Mouse (Mus musculus): ENCODE measurements at regions not wholly inside any gene's neighbourhood (a gene's known extent, or its start where the extent isn't known, plus 50 kb on each side); places are given as distances from the start of the nearest gene placed in this dataset.
A peak's percentile ranks its signal among the peaks of the same experiment; 100 is the strongest.
"Not testable (repeated sequence)": the region's sequence is repeated elsewhere in the genome, so short reads cannot be mapped to it uniquely, and the experiment has no call there.

- peak; percentile 47 to 59; a peak in 3 of 4 replicates for ATAC-seq (replicated peaks in 1 of 2; ENCODE audit: insufficient read depth in 1 of 2, low FRiP score in 2 of 2, low TSS enrichment in 1 of 2, low read depth in 1 of 2, poor library complexity in 2 of 2, severe bottlenecking in 2 of 2)
Observed at GRCm38 (mm10) chr14:15061966-15062860, 259.0 kb downstream of the Nek10 start.

- peak; percentile 92 to 93 for ATAC-seq (replicated peaks in 1 of 2; ENCODE audit: insufficient read depth in 1 of 2, low FRiP score in 2 of 2, low TSS enrichment in 1 of 2, low read depth in 1 of 2, poor library complexity in 2 of 2, severe bottlenecking in 2 of 2)
Observed at GRCm38 (mm10) chr14:15062861-15063418, 259.7 kb downstream of the Nek10 start.

DNA sequence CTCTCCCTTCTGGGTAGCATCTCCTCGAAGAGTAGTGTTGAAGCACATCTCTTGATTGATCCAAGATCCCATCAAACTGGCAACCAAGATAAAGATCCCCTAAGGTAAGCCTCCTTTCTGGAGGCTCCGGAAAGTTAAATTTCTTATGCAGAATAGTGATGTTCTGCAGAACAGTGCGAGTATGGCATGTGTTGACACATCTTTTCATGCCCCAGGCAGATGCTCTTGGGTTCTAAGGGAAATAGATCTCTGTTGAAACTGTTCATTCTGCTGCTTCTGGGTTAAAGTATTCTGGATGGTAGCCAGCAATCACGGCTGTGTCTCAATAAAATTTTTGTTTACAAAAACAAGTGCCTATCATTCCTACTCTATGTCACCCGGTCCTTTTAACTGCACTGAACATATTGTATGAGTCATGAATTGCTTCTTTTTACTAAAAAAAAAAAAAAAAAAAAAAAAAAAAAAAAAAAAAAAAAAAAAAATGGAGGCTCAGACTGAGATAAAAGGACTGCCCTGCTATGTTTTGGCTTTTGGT is 261.8 kb downstream of the Nek10 start:
- no peak for ATAC-seq (replicated peaks in 1 of 2; ENCODE audit: insufficient read depth in 1 of 2, low FRiP score in 2 of 2, low TSS enrichment in 1 of 2, low read depth in 1 of 2, poor library complexity in 2 of 2, severe bottlenecking in 2 of 2)

DNA sequence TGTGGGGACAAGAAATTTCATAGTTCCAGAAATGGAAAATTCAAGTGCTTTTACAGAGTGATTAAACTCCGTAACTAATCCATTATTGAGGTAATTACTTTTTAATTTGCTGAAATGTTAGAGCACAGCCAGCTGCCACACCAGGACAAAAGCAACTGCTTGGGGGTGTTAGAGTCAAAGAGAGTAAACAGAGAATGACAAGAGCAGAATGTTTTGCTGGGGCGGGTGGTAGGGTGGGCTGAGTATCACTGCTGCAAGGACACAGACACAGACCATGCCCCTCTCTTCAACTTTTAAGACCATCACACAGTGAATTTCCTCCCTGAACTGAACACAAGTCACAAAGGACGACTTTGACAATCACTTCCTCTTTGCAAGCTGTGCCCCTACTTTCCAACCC is 272.7 kb downstream of the Nek10 start:
- ATAC-seq (replicated peaks in 1 of 2; ENCODE audit: insufficient read depth in 1 of 2, low FRiP score in 2 of 2, low TSS enrichment in 1 of 2, low read depth in 1 of 2, poor library complexity in 2 of 2, severe bottlenecking in 2 of 2) = peak; percentile 39 to 85; a peak in 3 of 4 replicates

- no peak for ATAC-seq (replicated peaks in 1 of 2; ENCODE audit: insufficient read depth in 1 of 2, low FRiP score in 2 of 2, low TSS enrichment in 1 of 2, low read depth in 1 of 2, poor library complexity in 2 of 2, severe bottlenecking in 2 of 2)
Observed at GRCm38 (mm10) chr14:15082889-15083288, 279.7 kb downstream of the Nek10 start.

DNA sequence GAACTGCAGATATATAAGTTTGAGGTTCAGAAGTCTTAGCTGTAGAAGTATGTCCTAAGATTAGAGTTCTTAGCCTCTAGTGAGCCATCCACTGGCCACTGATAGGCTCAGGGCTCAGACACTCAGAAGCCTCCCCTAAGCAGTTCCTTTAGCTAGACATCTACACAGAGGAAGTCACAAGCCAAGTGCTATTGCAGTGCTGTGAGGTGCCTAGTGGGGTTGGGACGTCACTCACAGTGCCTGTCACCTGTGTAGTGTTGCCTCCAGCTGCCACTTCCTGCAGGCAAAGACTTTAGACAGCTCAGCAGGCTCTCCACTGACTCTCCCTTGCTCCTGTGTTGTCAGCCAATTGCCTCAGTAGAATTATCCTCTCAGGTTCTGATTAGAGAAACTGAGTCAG is 280.6 kb downstream of the Nek10 start:
- peak; percentile 71 to 77; a peak in 3 of 4 replicates for ATAC-seq (replicated peaks in 1 of 2; ENCODE audit: insufficient read depth in 1 of 2, low FRiP score in 2 of 2, low TSS enrichment in 1 of 2, low read depth in 1 of 2, poor library complexity in 2 of 2, severe bottlenecking in 2 of 2)

DNA sequence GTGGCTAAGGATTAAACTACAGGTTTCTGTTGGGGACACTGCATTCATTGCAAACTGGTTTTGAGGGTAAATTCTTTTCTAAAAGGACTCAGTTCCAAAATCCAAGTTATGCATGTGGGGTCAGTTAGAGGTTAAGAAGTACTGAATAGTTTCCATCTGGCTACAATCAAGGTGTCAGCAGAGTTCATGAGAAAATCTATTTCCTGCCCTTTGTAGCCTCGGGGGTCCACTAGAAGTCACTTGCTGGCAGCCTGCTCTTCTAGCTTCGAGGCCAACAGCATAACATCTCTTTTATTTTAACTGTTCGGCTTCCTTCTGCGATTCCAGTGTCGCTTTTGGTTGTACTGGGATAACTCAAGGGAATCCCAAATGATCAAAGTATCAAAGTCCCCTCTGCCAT is 283.8 kb downstream of the Nek10 start:
- ATAC-seq (replicated peaks in 1 of 2; ENCODE audit: insufficient read depth in 1 of 2, low FRiP score in 2 of 2, low TSS enrichment in 1 of 2, low read depth in 1 of 2, poor library complexity in 2 of 2, severe bottlenecking in 2 of 2) = no peak

- ATAC-seq (replicated peaks in 1 of 2; ENCODE audit: insufficient read depth in 1 of 2, low FRiP score in 2 of 2, low TSS enrichment in 1 of 2, low read depth in 1 of 2, poor library complexity in 2 of 2, severe bottlenecking in 2 of 2) = peak; percentile 49 to 58
Observed at GRCm38 (mm10) chr14:15096865-15097264, 293.6 kb downstream of the Nek10 start.

- no peak for ATAC-seq (replicated peaks in 1 of 2; ENCODE audit: insufficient read depth in 1 of 2, low FRiP score in 2 of 2, low TSS enrichment in 1 of 2, low read depth in 1 of 2, poor library complexity in 2 of 2, severe bottlenecking in 2 of 2)
Observed at GRCm38 (mm10) chr14:15099909-15100308, 296.7 kb downstream of the Nek10 start.

DNA sequence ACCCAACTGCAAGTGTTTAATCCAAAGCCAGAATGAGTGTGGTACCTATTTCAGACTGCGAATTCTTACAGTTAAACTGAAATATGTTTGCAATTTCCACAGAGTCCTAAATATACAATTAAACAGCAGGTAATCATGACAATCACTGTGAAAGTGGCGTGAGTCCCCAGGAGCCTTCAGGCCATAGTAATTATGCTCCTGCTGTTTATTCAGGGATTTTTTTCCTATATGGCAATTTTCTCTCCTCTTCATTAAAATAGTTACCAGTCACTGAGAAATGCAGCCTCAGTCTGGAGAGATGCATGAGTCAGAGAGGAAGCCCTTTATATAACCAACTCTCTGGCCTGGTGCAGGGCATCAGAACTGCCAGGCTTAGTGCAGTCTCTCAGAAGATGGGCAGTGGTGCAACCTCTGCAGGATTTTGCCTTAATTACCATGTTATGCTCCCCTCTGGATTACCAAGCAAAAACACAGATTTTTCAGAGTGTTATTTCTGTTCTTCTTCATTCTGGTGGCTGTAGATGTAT is 304.6 kb downstream of the Nek10 start:
- ATAC-seq (replicated peaks in 1 of 2; ENCODE audit: insufficient read depth in 1 of 2, low FRiP score in 2 of 2, low TSS enrichment in 1 of 2, low read depth in 1 of 2, poor library complexity in 2 of 2, severe bottlenecking in 2 of 2) = no peak

DNA sequence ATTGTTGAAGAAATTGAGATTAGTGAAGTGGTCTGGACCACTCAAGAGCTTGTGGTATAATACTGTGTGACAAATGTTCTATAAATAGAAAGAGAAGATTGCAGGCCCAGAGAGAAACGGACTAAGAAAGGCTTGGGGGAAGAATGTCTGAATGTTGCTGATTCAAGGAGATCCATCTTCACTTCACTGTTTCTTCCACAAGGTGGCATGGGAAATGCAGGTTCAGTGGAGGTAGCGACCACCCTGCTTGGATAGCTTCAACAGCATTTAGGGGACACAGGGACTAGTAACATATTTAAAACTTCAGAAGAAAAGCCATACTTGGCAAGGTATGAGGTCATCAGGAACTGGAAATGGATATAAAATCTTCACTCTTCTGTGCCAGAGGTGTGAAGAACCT is 316.5 kb downstream of the Nek10 start:
- ATAC-seq (replicated peaks in 1 of 2; ENCODE audit: insufficient read depth in 1 of 2, low FRiP score in 2 of 2, low TSS enrichment in 1 of 2, low read depth in 1 of 2, poor library complexity in 2 of 2, severe bottlenecking in 2 of 2) = no peak

DNA sequence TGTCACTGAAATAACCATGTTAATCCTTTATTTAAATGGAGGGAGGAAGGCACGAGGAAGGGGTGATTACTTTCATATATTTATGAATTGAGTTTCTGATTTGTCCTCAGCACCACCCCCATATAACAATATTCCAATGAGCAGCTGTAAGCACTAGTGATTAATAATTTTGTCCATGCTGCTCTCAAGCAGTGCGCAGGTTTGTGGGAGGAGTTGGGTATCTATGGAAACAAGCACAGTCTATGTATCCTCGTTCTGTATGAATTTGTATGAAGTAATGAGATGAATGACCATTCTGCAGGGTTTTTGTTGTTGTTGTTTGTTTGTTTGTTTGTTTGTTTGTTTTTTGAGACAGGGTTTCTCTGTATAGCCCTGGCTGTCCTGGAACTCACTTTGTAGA is 310.6 kb downstream of the Lrrc3b start:
- no peak for ATAC-seq (replicated peaks in 1 of 2; ENCODE audit: insufficient read depth in 1 of 2, low FRiP score in 2 of 2, low TSS enrichment in 1 of 2, low read depth in 1 of 2, poor library complexity in 2 of 2, severe bottlenecking in 2 of 2)

DNA sequence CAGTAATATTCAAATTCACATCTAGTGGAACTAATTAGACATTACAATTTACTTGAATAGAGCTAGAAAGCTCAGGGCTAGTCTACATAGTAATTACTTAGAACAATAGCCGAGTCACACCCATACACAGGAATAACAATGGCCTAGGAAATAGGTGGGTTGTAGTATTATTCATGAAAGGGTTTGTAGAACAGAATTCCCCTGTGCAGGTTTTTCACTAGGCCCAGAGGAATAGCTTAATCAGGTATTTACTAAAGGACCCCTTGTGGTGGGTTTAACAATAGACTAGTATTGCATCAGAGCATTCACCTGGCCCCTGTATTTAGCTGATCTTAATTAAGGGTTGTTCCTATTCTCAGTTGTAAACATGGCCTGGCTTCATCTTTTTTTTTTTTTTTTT is 297.9 kb downstream of the Lrrc3b start:
- ATAC-seq (replicated peaks in 1 of 2; ENCODE audit: insufficient read depth in 1 of 2, low FRiP score in 2 of 2, low TSS enrichment in 1 of 2, low read depth in 1 of 2, poor library complexity in 2 of 2, severe bottlenecking in 2 of 2) = not testable (repeated sequence)

GRCm38 (mm10) chr14:15142839-15143238 is 295.9 kb downstream of the Lrrc3b start:
- peak; percentile 94 to 97 for ATAC-seq (replicated peaks in 1 of 2; ENCODE audit: insufficient read depth in 1 of 2, low FRiP score in 2 of 2, low TSS enrichment in 1 of 2, low read depth in 1 of 2, poor library complexity in 2 of 2, severe bottlenecking in 2 of 2)

GRCm38 (mm10) chr14:15148516-15148915 is 290.3 kb downstream of the Lrrc3b start:
- no peak for ATAC-seq (replicated peaks in 1 of 2; ENCODE audit: insufficient read depth in 1 of 2, low FRiP score in 2 of 2, low TSS enrichment in 1 of 2, low read depth in 1 of 2, poor library complexity in 2 of 2, severe bottlenecking in 2 of 2)

Measured in hematopoietic stem cell, adult 5-6 weeks (primary cell).